Mouse (Mus musculus) layer of hippocampus, adult 9-10 months (tissue): Measurements from ENCODE around the gene Adamts9.

Experiments
- DNase-seq: peaks from one replicate; pipeline ENCODE4 v3.0.0; 2022; ENCODE audit warnings: low spot score

The Adamts9 gene

GRCm38 (mm10) chr6:92726121-92726520 lies 217.2 kb downstream of the Adamts9 start:
- DNase-seq, result no peak

- no peak for DNase-seq
Measured at GRCm38 (mm10) chr6:92724394-92724793, 218.9 kb downstream of the Adamts9 start.
